Mouse (Mus musculus): ENCODE data around the gene Dbf4.

The Dbf4 gene

GRCm38 (mm10) chr5:8366771-8367613 is 55.5 kb downstream of the Dbf4 start:
- DNase-seq = no peak

- no peak for DNase-seq
These were observed 60.2 kb downstream of the Dbf4 start for GRCm38 (mm10) chr5:8362361-8362760.

- DNase-seq = no peak
These were observed 64.8 kb downstream of the Dbf4 start for GRCm38 (mm10) chr5:8357677-8358076.

DNA sequence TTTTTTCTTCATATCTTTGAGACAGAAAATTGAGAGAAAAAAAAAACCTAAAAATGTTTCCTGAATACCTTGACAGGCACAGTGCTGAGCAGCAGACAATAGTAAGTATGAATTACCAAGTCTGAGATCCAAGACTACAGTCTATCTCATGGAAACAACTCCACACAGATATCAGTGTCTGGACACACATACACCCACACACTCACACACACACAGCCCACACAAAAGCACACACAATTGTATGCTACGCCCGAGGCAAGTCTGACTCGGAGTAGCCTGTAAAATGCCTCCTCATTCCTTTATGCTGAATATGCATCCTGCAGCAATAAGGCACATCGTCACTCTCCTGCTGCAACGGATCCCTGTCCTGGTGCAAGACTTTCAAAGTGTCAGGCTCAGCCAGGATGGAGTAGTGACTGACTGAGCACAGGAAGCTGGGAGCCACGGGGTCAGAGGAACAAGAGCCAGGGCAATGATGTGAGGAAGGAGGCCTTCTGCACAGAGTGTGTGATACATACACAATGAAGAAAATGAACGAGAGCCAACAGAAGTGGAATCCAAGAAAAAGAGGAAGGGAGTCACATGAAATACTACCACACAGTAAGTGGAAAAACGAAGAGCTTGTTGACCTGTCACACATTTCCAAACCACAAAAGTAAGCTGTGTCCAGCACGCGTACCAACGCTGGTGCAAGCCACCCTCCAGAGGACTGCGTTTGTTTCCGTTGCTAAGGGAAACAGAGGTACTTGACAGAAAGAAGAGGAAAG is 65.4 kb downstream of the Dbf4 start:
- peak in 1 of 2 experiments; percentile 20 for DNase-seq

DNA sequence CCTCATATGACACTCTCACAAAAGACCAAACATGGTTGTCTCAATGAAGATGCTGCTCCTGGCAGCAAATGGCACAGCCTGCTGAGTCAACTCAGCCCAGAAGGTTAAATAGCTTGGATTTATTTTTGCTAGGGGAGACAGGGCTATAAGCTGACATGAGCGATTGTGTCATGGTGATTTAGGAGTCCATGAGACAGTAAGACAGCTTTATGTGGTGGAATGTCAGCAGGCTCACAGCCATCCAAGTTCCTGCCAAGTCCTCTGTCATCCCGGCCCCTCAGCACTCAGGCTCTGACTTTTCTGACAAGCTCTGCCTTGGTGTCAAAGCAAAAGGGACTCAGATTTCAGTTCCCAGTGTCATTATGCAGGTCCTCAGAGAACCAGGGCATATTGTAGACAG is 66.2 kb downstream of the Dbf4 start:
- peak in 1 of 2 experiments; percentile 15 for DNase-seq

GRCm38 (mm10) chr5:8349557-8349956 is 73.0 kb downstream of the Dbf4 start:
- no peak for DNase-seq

Data from kidney, adult 8-10 months (tissue).